10 mouse cellular contexts compared by ENCODE assay signal in the genomic region with DNA sequence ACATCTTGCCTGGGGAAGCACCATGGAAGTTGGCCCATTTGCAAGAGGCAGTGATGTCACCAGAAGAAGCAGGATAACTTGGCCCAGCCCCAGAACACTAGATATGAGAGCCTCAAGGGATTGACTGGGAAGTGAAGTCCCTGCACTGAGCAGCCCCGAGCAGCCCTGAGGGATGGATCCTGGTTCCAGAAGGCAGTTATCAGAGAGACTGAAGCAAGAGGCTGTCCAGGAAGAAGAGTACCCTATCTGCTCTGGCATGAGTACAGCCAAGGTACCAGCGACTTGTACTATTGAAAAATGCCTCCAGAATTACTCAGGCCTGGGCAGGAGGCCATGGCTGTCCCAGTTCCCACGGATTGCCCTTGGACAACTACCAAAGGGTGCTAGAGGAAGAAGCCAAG. TPM values are rescaled to one million over a fixed set of nuclear protein-coding genes. Genes with fewer than 3 reads are reported as not detected.
A peak's percentile ranks its signal among the peaks of the same experiment; 100 is the strongest.
DNase-seq lines count a peak whose midpoint lies in the region; ATAC-seq and TF ChIP-seq lines count a peak whose summit lies in the region.
"Had no signal": no experiment of that assay in that cellular context is flagged by ENCODE, and none has a peak within 500 bp of the region (broad histone marks: within the 10 kb centered on the region; RNA-seq: fewer than 3 reads in every experiment).

No protein-coding gene starts in this region.

- peaks cover 2% of the 10 kb centered on the region for H3K4me1 ChIP-seq in hindbrain, embryonic 13.5 days (replicated peaks)
- no peaks in the 10 kb centered on the region for H3K4me1 ChIP-seq in forebrain, embryonic 11.5 days (replicated peaks; ENCODE audit: control insufficient read depth, insufficient read depth, low read length)
- no peaks in the 10 kb centered on the region for H3K4me1 ChIP-seq in hindbrain, postnatal 0 days (ENCODE audit: insufficient read depth, low read length)
- H3K4me1 ChIP-seq: midbrain, embryonic 12.5 days had no signal

- TF ChIP-seq CTCF in hindbrain, postnatal 0 days (IDR thresholded peaks at IDR 0.05; ENCODE audit: low read depth): no peak

- no peak overlapping the region for H3K4me3 ChIP-seq in hindbrain, embryonic 13.5 days
- H3K4me3 ChIP-seq in forebrain, embryonic 11.5 days (ENCODE audit: low read depth, low read length): no peak overlapping the region
- no peak overlapping the region for H3K4me3 ChIP-seq in hindbrain, postnatal 0 days (ENCODE audit: low read length)
- H3K4me3 ChIP-seq: limb, embryonic 13.5 days; midbrain, embryonic 12.5 days had no signal

- H3K27me3 ChIP-seq in hindbrain, embryonic 13.5 days: no peaks in the 10 kb centered on the region
- H3K27me3 ChIP-seq in forebrain, embryonic 11.5 days (ENCODE audit: control insufficient read depth, insufficient read depth, low read length): no peaks in the 10 kb centered on the region
- no peaks in the 10 kb centered on the region for H3K27me3 ChIP-seq in hindbrain, postnatal 0 days (ENCODE audit: insufficient read depth, low read length)
- H3K27me3 ChIP-seq: limb, embryonic 13.5 days; midbrain, embryonic 12.5 days had no signal

- WGBS in hindbrain, embryonic 13.5 days: 84% methylated on average over 3 of the region's 3 CpGs
- WGBS in forebrain, embryonic 11.5 days: 78% methylated on average over 3 of the region's 3 CpGs
- WGBS in hindbrain, postnatal 0 days: 53% methylated on average over 3 of the region's 3 CpGs

- no peaks in the 10 kb centered on the region for H3K36me3 ChIP-seq in hindbrain, embryonic 13.5 days
- H3K36me3 ChIP-seq in forebrain, embryonic 11.5 days (ENCODE audit: control insufficient read depth, insufficient read depth, low read length): no peaks in the 10 kb centered on the region
- no peaks in the 10 kb centered on the region for H3K36me3 ChIP-seq in hindbrain, postnatal 0 days (ENCODE audit: insufficient read depth, low read length)
- H3K36me3 ChIP-seq: limb, embryonic 13.5 days; midbrain, embryonic 12.5 days had no signal

- no peak overlapping the region for H3K9ac ChIP-seq in hindbrain, embryonic 13.5 days
- no peak overlapping the region for H3K9ac ChIP-seq in forebrain, embryonic 11.5 days (ENCODE audit: low read length)
- no peak overlapping the region for H3K9ac ChIP-seq in hindbrain, postnatal 0 days (replicated peaks; ENCODE audit: low read length)
- H3K9ac ChIP-seq: limb, embryonic 13.5 days; midbrain, embryonic 12.5 days had no signal

- H3K9me3 ChIP-seq in hindbrain, embryonic 13.5 days: no peaks in the 10 kb centered on the region
- H3K9me3 ChIP-seq in forebrain, embryonic 11.5 days (ENCODE audit: control insufficient read depth, low read length): no peaks in the 10 kb centered on the region
- H3K9me3 ChIP-seq in hindbrain, postnatal 0 days (ENCODE audit: low read length): no peaks in the 10 kb centered on the region
- H3K9me3 ChIP-seq: limb, embryonic 13.5 days; midbrain, embryonic 12.5 days had no signal

- no peak overlapping the region for H3K4me2 ChIP-seq in hindbrain, embryonic 13.5 days
- no peak overlapping the region for H3K4me2 ChIP-seq in forebrain, embryonic 11.5 days (ENCODE audit: low read depth, low read length, severe bottlenecking)
- H3K4me2 ChIP-seq in hindbrain, postnatal 0 days (ENCODE audit: low read depth, low read length): no peak overlapping the region
- H3K4me2 ChIP-seq: limb, embryonic 13.5 days; midbrain, embryonic 12.5 days had no signal

- ATAC-seq in hindbrain, embryonic 13.5 days (ENCODE audit: low FRiP score): no peak
- no peak for ATAC-seq in forebrain, embryonic 11.5 days (replicated peaks; ENCODE audit: low FRiP score)
- no peak for ATAC-seq in hindbrain, postnatal 0 days

- peak; percentile 51 for DNase-seq in left cerebral cortex, postnatal 4 days
- no peak for DNase-seq in left cerebral cortex, adult 8-10 months (ENCODE audit: low spot score in 2 of 2)
- DNase-seq in adrenal gland, postnatal 14 days: peak; percentile 53
- DNase-seq in heart, adult 8-10 months (ENCODE audit: low spot score): peak; percentile 80
- peak; percentile 50 for DNase-seq in lung, postnatal 36 days
- DNase-seq in forebrain, embryonic 11.5 days (ENCODE audit: low spot score): no peak
- no peak for DNase-seq in hindbrain, postnatal 0 days (ENCODE audit: low spot score)

- intact Hi-C loops in left cerebral cortex, postnatal 4 days (cut with DNase I): no loop called here

- no peak overlapping the region for H3K27ac ChIP-seq in hindbrain, embryonic 13.5 days
- no peak overlapping the region for H3K27ac ChIP-seq in forebrain, embryonic 11.5 days (ENCODE audit: low read depth, low read length)
- H3K27ac ChIP-seq in hindbrain, postnatal 0 days: no peak overlapping the region
- H3K27ac ChIP-seq: limb, embryonic 13.5 days; midbrain, embryonic 12.5 days had no signal

RNA-seq across cellular contexts. Expression of gene Gria1, which starts 11.6 kb away (rescaled TPM):
- total RNA-seq in left cerebral cortex, postnatal 4 days (2021): 100 to 1,000 TPM; 146 to 178 TPM
- total RNA-seq in left cerebral cortex, adult 8-10 months (2022): 100 to 1,000 TPM; 226 to 288 (median 261) TPM
- total RNA-seq in adrenal gland, postnatal 14 days (2021): 0.82 and 1.7 TPM in 2 replicates
- under 1 TPM; 0.06 to 0.28 (median 0.22) TPM for total RNA-seq in heart, adult 8-10 months (2022)
- 26.5 and 29.4 TPM in 2 replicates for polyA plus RNA-seq in hindbrain, embryonic 13.5 days (2015; fragmentation: Nextera tagmentation; extraction: Ambion mirVana)
- polyA plus RNA-seq in forebrain, embryonic 11.5 days (2014; fragmentation: Nextera tagmentation; extraction: Ambion mirVana): 2.4 and 2.6 TPM in 2 replicates
- 53.0 and 58.2 TPM in 2 replicates for total RNA-seq in hindbrain, postnatal 0 days (2014; rRNA removed)
- 45.5 and 47.1 TPM in 2 replicates for polyA plus RNA-seq in hindbrain, postnatal 0 days (2015; fragmentation: Nextera tagmentation; extraction: Ambion mirVana)

Comparison
In these comparisons a context has a peak if more than half of its experiments do, and no peak if none do; other contexts are left out.
1. DNase-seq: peak in left cerebral cortex, postnatal 4 days (single experiment), adrenal gland, postnatal 14 days (single experiment), heart, adult 8-10 months (single experiment) and lung, postnatal 36 days (single experiment); none in left cerebral cortex, adult 8-10 months (0 of 2), forebrain, embryonic 11.5 days (single experiment) and hindbrain, postnatal 0 days (single experiment).
2. RNA of gene Gria1, which starts 11.6 kb away (total RNA-seq): 226 to 288 TPM in left cerebral cortex, adult 8-10 months, 146 to 178 TPM in left cerebral cortex, postnatal 4 days and 53.0 to 58.2 TPM in hindbrain, postnatal 0 days; 0.82 to 1.7 TPM in adrenal gland, postnatal 14 days and 0.06 to 0.28 TPM in heart, adult 8-10 months; every median in the first group is over 10 times any median in the second.